Mouse (Mus musculus) liver, postnatal 0 days (tissue): ENCODE data around the gene Cryaa.

Experiments
- CTCF ChIP-seq: sonication (generic); IDR thresholded peaks from 2 replicates; pipeline ENCODE4 v1.5.1; 2016; ENCODE audit warnings: antibody characterized with exemption, low read depth
- EP300 ChIP-seq: IDR thresholded peaks from 2 replicates; pipeline ENCODE4 v1.6.1; 2016; ENCODE audit warnings: antibody characterized with exemption, low read depth, mild to moderate bottlenecking

DNA sequence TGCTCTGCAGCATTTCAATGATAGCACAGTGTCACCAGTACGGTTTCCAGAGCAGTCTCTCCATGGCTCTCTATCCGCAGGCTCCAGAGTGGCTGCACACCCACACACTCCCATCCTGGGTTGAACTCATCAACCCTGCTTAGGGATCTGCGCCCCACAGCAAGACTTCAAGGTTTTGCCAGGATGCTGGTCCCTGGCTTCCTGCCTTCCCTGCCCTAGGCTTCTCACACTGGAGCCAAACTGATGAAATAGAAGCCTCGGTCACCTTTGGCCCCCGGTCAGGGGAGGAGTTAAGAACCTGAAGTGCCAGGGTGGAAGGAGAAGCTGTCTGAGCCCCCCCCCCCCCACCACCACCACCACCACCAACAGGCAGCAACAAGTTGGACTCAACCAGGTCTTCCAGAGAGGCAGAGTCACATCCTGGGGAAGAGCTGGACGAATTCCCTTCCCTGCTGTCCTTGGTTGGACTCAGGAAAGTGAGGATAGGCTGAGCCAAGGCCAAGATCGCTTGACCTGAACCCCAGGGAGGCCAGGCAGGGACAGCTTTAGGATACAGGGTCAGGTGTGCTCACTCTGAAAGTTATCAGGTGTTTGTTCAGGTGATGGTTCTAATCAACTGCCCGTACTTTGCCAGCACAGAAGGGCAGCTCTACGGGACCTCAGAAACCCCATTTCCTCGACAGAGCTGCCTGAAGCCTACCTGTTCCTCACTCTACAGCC is 46.4 kb upstream of the Cryaa start:
- TF ChIP-seq CTCF (no peak), EP300 (no peak)
